Comparison of ENCODE assay signal across 12 mouse cellular contexts in the genomic region with DNA sequence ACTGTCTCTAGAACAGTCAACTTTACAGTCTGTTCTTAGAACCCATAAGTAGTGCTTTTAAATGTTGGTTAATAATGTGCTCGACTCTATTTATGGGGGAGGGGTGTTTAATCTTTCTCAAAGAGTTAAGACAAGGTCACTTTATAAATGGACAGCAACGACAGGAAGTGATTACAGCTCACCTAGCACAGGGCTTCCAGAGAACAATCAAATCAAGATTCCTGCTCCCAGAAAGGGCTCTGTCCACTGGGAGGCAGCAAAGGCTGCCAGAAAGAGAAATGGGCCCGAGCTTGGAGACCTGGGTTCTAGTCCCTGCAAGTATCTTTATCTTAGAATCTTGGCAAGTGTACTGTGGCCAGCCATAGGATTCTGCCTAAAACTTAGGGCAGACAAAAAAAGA. TPM values are rescaled to one million over a fixed set of nuclear protein-coding genes. Genes with fewer than 3 reads are reported as not detected.
DNase-seq lines count a peak whose midpoint lies in the region; ATAC-seq and TF ChIP-seq lines count a peak whose summit lies in the region.
"Had no signal": no experiment of that assay in that cellular context is flagged by ENCODE, and none has a peak within 500 bp of the region (broad histone marks: within the 10 kb centered on the region; RNA-seq: fewer than 3 reads in every experiment).

No protein-coding gene starts in this region.

- 34% methylated on average over 3 of the region's 3 CpGs for WGBS in heart, embryonic 13.5 days
- 50% methylated on average over 3 of the region's 3 CpGs for WGBS in liver, postnatal 0 days (ENCODE audit: insufficient replicate concordance)
- WGBS in liver, embryonic 12.5 days (ENCODE audit: insufficient replicate concordance), result 40% methylated on average over 3 of the region's 3 CpGs

- H3K4me3 ChIP-seq in heart, embryonic 13.5 days, result no peak overlapping the region
- no peak overlapping the region for H3K4me3 ChIP-seq in liver, postnatal 0 days (ENCODE audit: low read depth, low read length)
- H3K4me3 ChIP-seq in liver, embryonic 12.5 days, result no peak overlapping the region
- H3K4me3 ChIP-seq: hindbrain, embryonic 12.5 days had no signal

- intact Hi-C loops in heart, postnatal 10 days (cut with DNase I), result loop anchor here (5.0 to 10.0 kb wide), 4 partner anchors 84 to 1086 kb away; no protein-coding TSS in a partner anchor

- no peak overlapping the region for H3K9ac ChIP-seq in heart, embryonic 13.5 days
- H3K9ac ChIP-seq in liver, postnatal 0 days (replicated peaks), result no peak overlapping the region
- H3K9ac ChIP-seq in liver, embryonic 12.5 days, result no peak overlapping the region
- H3K9ac ChIP-seq: hindbrain, embryonic 12.5 days had no signal

- no peak for DNase-seq in heart, postnatal 10 days
- no peak for DNase-seq in liver, postnatal 0 days
- DNase-seq in R1 (ENCODE audit: low read depth, low spot score), result peak; percentile 53
- peak; percentile 52 to 60 for DNase-seq in kidney, postnatal 4 days
- DNase-seq in layer of hippocampus, adult 18-20 months (ENCODE audit: low spot score in 2 of 2), result no peak
- DNase-seq: cerebellum, adult 18-20 months; spleen, adult 18-20 months; thymus, adult 18-20 months had no signal

- ATAC-seq in heart, embryonic 13.5 days (ENCODE audit: extremely low read depth, insufficient number of reproducible peaks, low FRiP score, low TSS enrichment), result no peak
- no peak for ATAC-seq in liver, postnatal 0 days
- no peak for ATAC-seq in liver, embryonic 12.5 days

- no peak for TF ChIP-seq EP300 in liver, postnatal 0 days (IDR thresholded peaks at IDR 0.05; ENCODE audit: low read depth)

- H3K4me1 ChIP-seq in heart, embryonic 13.5 days, result peaks cover 54% of the 10 kb centered on the region
- H3K4me1 ChIP-seq in liver, postnatal 0 days (ENCODE audit: insufficient read depth), result no peaks in the 10 kb centered on the region
- peaks cover 3% of the 10 kb centered on the region; the same call in 1 of the 2 replicates for H3K4me1 ChIP-seq in liver, embryonic 12.5 days

- H3K9me3 ChIP-seq in heart, embryonic 13.5 days, result no peaks in the 10 kb centered on the region
- H3K9me3 ChIP-seq in liver, postnatal 0 days (ENCODE audit: low read length), result no peaks in the 10 kb centered on the region
- no peaks in the 10 kb centered on the region for H3K9me3 ChIP-seq in liver, embryonic 12.5 days (replicated peaks)
- H3K9me3 ChIP-seq: hindbrain, embryonic 12.5 days had no signal

- peak; percentile 38 for TF ChIP-seq CTCF in liver, postnatal 0 days (IDR thresholded peaks at IDR 0.05; ENCODE audit: low read depth)

- H3K4me2 ChIP-seq in heart, embryonic 13.5 days, result no peak overlapping the region
- H3K4me2 ChIP-seq in liver, postnatal 0 days (ENCODE audit: low read depth, low read length), result no peak overlapping the region
- no peak overlapping the region for H3K4me2 ChIP-seq in liver, embryonic 12.5 days
- H3K4me2 ChIP-seq: hindbrain, embryonic 12.5 days had no signal

- peaks cover 19% of the 10 kb centered on the region for H3K36me3 ChIP-seq in heart, embryonic 13.5 days
- 0 out of 2 replicates have a peak, but pooled peaks cover 2% of the 10 kb centered on the region for H3K36me3 ChIP-seq in liver, postnatal 0 days (replicated peaks; ENCODE audit: insufficient read depth, low read length)
- no peaks in the 10 kb centered on the region for H3K36me3 ChIP-seq in liver, embryonic 12.5 days
- H3K36me3 ChIP-seq: hindbrain, embryonic 12.5 days had no signal

- no peaks in the 10 kb centered on the region for H3K27me3 ChIP-seq in heart, embryonic 13.5 days (replicated peaks)
- H3K27me3 ChIP-seq in liver, postnatal 0 days (ENCODE audit: insufficient read depth, low read length), result no peaks in the 10 kb centered on the region
- no peaks in the 10 kb centered on the region for H3K27me3 ChIP-seq in liver, embryonic 12.5 days (replicated peaks)
- H3K27me3 ChIP-seq: hindbrain, embryonic 12.5 days had no signal

- 0 out of 2 replicates have a peak overlapping the region, but pooled peaks have one; percentile 36 for H3K27ac ChIP-seq in heart, embryonic 13.5 days (replicated peaks)
- no peak overlapping the region for H3K27ac ChIP-seq in liver, postnatal 0 days (ENCODE audit: low read depth)
- no peak overlapping the region for H3K27ac ChIP-seq in liver, embryonic 12.5 days
- H3K27ac ChIP-seq: hindbrain, embryonic 12.5 days; macrophage had no signal

RNA-seq across cellular contexts. Expression of a gene that starts 55.7 kb away (rescaled TPM):
- polyA plus RNA-seq in heart, embryonic 13.5 days (2015; fragmentation: Nextera tagmentation; extraction: Ambion mirVana), result 23.2 and 23.7 TPM in 2 replicates
- total RNA-seq in heart, postnatal 10 days (2021), result 10 to 100 TPM; 67.4 to 78.3 TPM
- polyA plus RNA-seq in liver, postnatal 0 days (2015; fragmentation: Nextera tagmentation; extraction: Ambion mirVana), result 4.0 TPM in 2 replicates
- polyA plus RNA-seq in liver, embryonic 12.5 days (2016; fragmentation: Nextera tagmentation; extraction: Ambion mirVana), result 6.8 and 6.9 TPM in 2 replicates
- 100 to 1,000 TPM; 122 to 127 TPM for total RNA-seq in layer of hippocampus, adult 18-20 months (2021)

Comparison
In these comparisons a context has a peak if more than half of its experiments do, and no peak if none do; other contexts are left out.
1. DNase-seq: peak in R1 (single experiment) and kidney, postnatal 4 days (2 of 2); none in heart, postnatal 10 days (0 of 2), liver, postnatal 0 days (single experiment) and layer of hippocampus, adult 18-20 months (0 of 2).